Mouse (Mus musculus): ENCODE results near the gene Kif26b. TPM values are rescaled to one million over a fixed set of nuclear protein-coding genes. Genes with fewer than 3 reads are reported as not detected.

The Kif26b gene
- polyA plus RNA-seq, 1 experiment from 2014 or later, result 2.7 TPM

DNA sequence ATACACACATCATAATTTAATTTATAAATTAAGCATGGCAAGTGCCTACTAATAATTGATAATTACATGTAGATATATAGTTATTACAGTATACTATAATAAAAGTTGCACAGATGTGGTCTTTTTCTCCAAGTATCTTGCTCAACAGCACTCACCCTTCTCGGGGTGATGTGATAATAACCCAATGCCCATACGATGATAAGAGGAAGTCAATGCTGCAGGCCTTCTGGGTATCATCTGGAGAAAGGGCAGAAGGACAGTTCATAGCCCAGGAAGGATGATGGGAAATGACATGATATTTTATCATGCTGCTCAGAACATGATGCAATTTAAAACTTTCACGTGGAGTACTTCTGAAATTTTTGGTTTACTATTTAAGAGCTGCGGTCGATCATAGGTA, 214.9 kb downstream of the Kif26b start:
- no peaks in the 10 kb centered on the region for H3K4me1 ChIP-seq (replicated peaks; ENCODE audit: control insufficient read depth, insufficient read depth, low read length)
- DNase-seq (ENCODE audit: low spot score), result no peak
- H3K9me3 ChIP-seq (ENCODE audit: control insufficient read depth, low read length), result no peaks in the 10 kb centered on the region
- H3K4me3 ChIP-seq (ENCODE audit: low read depth, low read length), result no peak overlapping the region
- no peaks in the 10 kb centered on the region for H3K27me3 ChIP-seq (replicated peaks; ENCODE audit: control insufficient read depth, insufficient read depth, low read length)
- H3K27ac ChIP-seq (ENCODE audit: low read depth, low read length), result no peak overlapping the region
- WGBS, result 74% methylated on average over 5 of the region's 5 CpGs
- H3K36me3 ChIP-seq (ENCODE audit: control insufficient read depth, insufficient read depth, low read length), result no peaks in the 10 kb centered on the region
- no peak overlapping the region for H3K9ac ChIP-seq (ENCODE audit: low read depth, low read length)
- no peak overlapping the region for H3K4me2 ChIP-seq
- no peak; the same call in 1 of the 2 replicates for ATAC-seq (replicated peaks; ENCODE audit: low FRiP score)

- H3K27me3 ChIP-seq (replicated peaks; ENCODE audit: control insufficient read depth, insufficient read depth, low read length), result no peaks in the 10 kb centered on the region
- H3K4me2 ChIP-seq, result no peak overlapping the region
- ATAC-seq (replicated peaks; ENCODE audit: low FRiP score) (no peak), DNase-seq (ENCODE audit: low spot score) (no peak)
- 64% methylated on average over 7 of the region's 7 CpGs for WGBS
- no peak overlapping the region for H3K4me3 ChIP-seq (ENCODE audit: low read depth, low read length)
- H3K9me3 ChIP-seq (ENCODE audit: control insufficient read depth, low read length), result no peaks in the 10 kb centered on the region
- H3K27ac ChIP-seq (ENCODE audit: low read depth, low read length), result no peak overlapping the region
- H3K4me1 ChIP-seq (replicated peaks; ENCODE audit: control insufficient read depth, insufficient read depth, low read length), result no peaks in the 10 kb centered on the region
- H3K9ac ChIP-seq (ENCODE audit: low read depth, low read length), result no peak overlapping the region
- no peaks in the 10 kb centered on the region for H3K36me3 ChIP-seq (ENCODE audit: control insufficient read depth, insufficient read depth, low read length)
Measured at GRCm38 (mm10) chr1:178744526-178744925, 215.6 kb downstream of the Kif26b start.

GRCm38 (mm10) chr1:178744961-178745360, 216.0 kb downstream of the Kif26b start:
- WGBS, result 82% methylated on average over 6 of the region's 6 CpGs
- H3K36me3 ChIP-seq (ENCODE audit: control insufficient read depth, insufficient read depth, low read length), result no peaks in the 10 kb centered on the region
- no peak overlapping the region for H3K4me2 ChIP-seq
- no peak overlapping the region for H3K27ac ChIP-seq (ENCODE audit: low read depth, low read length)
- no peak overlapping the region for H3K9ac ChIP-seq (ENCODE audit: low read depth, low read length)
- H3K4me3 ChIP-seq (ENCODE audit: low read depth, low read length), result no peak overlapping the region
- no peaks in the 10 kb centered on the region for H3K27me3 ChIP-seq (replicated peaks; ENCODE audit: control insufficient read depth, insufficient read depth, low read length)
- H3K9me3 ChIP-seq (ENCODE audit: control insufficient read depth, low read length), result no peaks in the 10 kb centered on the region
- DNase-seq (ENCODE audit: low spot score) (no peak), ATAC-seq (replicated peaks; ENCODE audit: low FRiP score) (no peak)
- no peaks in the 10 kb centered on the region for H3K4me1 ChIP-seq (replicated peaks; ENCODE audit: control insufficient read depth, insufficient read depth, low read length)

GRCm38 (mm10) chr1:178745471-178745870, 216.5 kb downstream of the Kif26b start:
- Histone ChIP-seq H3K4me3 (ENCODE audit: low read depth, low read length) (no peak overlapping the region), H3K36me3 (ENCODE audit: control insufficient read depth, insufficient read depth, low read length) (no peaks in the 10 kb centered on the region), H3K27me3 (replicated peaks; ENCODE audit: control insufficient read depth, insufficient read depth, low read length) (no peaks in the 10 kb centered on the region), H3K27ac (ENCODE audit: low read depth, low read length) (no peak overlapping the region), H3K9me3 (ENCODE audit: control insufficient read depth, low read length) (no peaks in the 10 kb centered on the region), H3K4me1 (replicated peaks; ENCODE audit: control insufficient read depth, insufficient read depth, low read length) (no peaks in the 10 kb centered on the region), H3K4me2 (no peak overlapping the region), H3K9ac (ENCODE audit: low read depth, low read length) (no peak overlapping the region)
- 72% methylated on average over 6 of the region's 6 CpGs for WGBS
- no peak for ATAC-seq (replicated peaks; ENCODE audit: low FRiP score)
- no peak for DNase-seq (ENCODE audit: low spot score)

GRCm38 (mm10) chr1:178747279-178748221, 218.6 kb downstream of the Kif26b start:
- H3K36me3 ChIP-seq (ENCODE audit: control insufficient read depth, insufficient read depth, low read length), result no peaks in the 10 kb centered on the region
- H3K4me3 ChIP-seq (ENCODE audit: low read depth, low read length), result no peak overlapping the region
- no peaks in the 10 kb centered on the region for H3K9me3 ChIP-seq (ENCODE audit: control insufficient read depth, low read length)

GRCm38 (mm10) chr1:178748222-178748600, 219.3 kb downstream of the Kif26b start:
- no peak overlapping the region for H3K4me3 ChIP-seq (ENCODE audit: low read depth, low read length)
- no peak overlapping the region for H3K9ac ChIP-seq (ENCODE audit: low read depth, low read length)
- ATAC-seq (replicated peaks; ENCODE audit: low FRiP score), result no peak
- H3K4me1 ChIP-seq (replicated peaks; ENCODE audit: control insufficient read depth, insufficient read depth, low read length), result no peaks in the 10 kb centered on the region
- H3K9me3 ChIP-seq (ENCODE audit: control insufficient read depth, low read length), result no peaks in the 10 kb centered on the region
- WGBS, result 75% methylated on average over 7 of the region's 7 CpGs
- no peak overlapping the region for H3K4me2 ChIP-seq
- no peaks in the 10 kb centered on the region for H3K27me3 ChIP-seq (replicated peaks; ENCODE audit: control insufficient read depth, insufficient read depth, low read length)
- H3K27ac ChIP-seq (ENCODE audit: low read depth, low read length), result no peak overlapping the region
- no peak for DNase-seq (ENCODE audit: low spot score)
- no peaks in the 10 kb centered on the region for H3K36me3 ChIP-seq (ENCODE audit: control insufficient read depth, insufficient read depth, low read length)

More at GRCm38 (mm10) chr1:178747279-178748221, 218.6 kb downstream of the Kif26b start:
- no peaks in the 10 kb centered on the region for H3K27me3 ChIP-seq (replicated peaks; ENCODE audit: control insufficient read depth, insufficient read depth, low read length)
- WGBS, result 81% methylated on average over 13 of the region's 13 CpGs
- H3K9ac ChIP-seq (ENCODE audit: low read depth, low read length), result no peak overlapping the region
- no peak overlapping the region for H3K27ac ChIP-seq (ENCODE audit: low read depth, low read length)
- ATAC-seq (replicated peaks; ENCODE audit: low FRiP score) (no peak), DNase-seq (ENCODE audit: low spot score) (no peak)
- H3K4me1 ChIP-seq (replicated peaks; ENCODE audit: control insufficient read depth, insufficient read depth, low read length), result no peaks in the 10 kb centered on the region
- H3K4me2 ChIP-seq, result no peak overlapping the region

- DNase-seq (ENCODE audit: low spot score) (no peak), ATAC-seq (replicated peaks; ENCODE audit: low FRiP score) (no peak)
- no peaks in the 10 kb centered on the region for H3K9me3 ChIP-seq (ENCODE audit: control insufficient read depth, low read length)
- no peak overlapping the region for H3K4me3 ChIP-seq (ENCODE audit: low read depth, low read length)
- no peaks in the 10 kb centered on the region for H3K4me1 ChIP-seq (replicated peaks; ENCODE audit: control insufficient read depth, insufficient read depth, low read length)
- no peak overlapping the region for H3K4me2 ChIP-seq
- H3K9ac ChIP-seq (ENCODE audit: low read depth, low read length), result no peak overlapping the region
- no peaks in the 10 kb centered on the region for H3K27me3 ChIP-seq (replicated peaks; ENCODE audit: control insufficient read depth, insufficient read depth, low read length)
- H3K36me3 ChIP-seq (ENCODE audit: control insufficient read depth, insufficient read depth, low read length), result no peaks in the 10 kb centered on the region
- 74% methylated on average over 1 of the region's 1 CpGs for WGBS
- no peak overlapping the region for H3K27ac ChIP-seq (ENCODE audit: low read depth, low read length)
Measured at GRCm38 (mm10) chr1:178748617-178749016, 219.7 kb downstream of the Kif26b start.

DNA sequence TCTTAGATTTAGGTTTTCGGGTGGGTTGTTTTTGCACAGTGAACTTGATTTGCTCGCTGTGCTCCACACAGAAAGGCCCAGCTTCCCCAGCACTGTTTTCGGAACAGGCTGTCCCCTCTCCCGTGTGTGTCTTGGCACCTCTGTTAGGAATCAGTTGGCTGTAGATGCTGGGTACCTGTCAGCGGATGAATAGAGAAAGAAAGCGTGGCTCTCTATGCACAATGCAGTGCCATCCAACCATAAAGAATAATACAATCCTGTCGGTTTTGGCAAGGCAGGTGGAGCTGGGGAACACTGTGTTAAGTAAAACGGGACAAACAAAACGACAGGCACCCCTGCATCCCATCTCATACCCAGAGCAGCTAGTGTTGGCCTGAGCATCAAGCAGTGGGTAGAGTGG, 220.9 kb downstream of the Kif26b start:
- 85% methylated on average over 9 of the region's 9 CpGs for WGBS
- H3K4me1 ChIP-seq (replicated peaks; ENCODE audit: control insufficient read depth, insufficient read depth, low read length), result no peaks in the 10 kb centered on the region
- H3K4me3 ChIP-seq (ENCODE audit: low read depth, low read length), result no peak overlapping the region
- H3K36me3 ChIP-seq (ENCODE audit: control insufficient read depth, insufficient read depth, low read length), result no peaks in the 10 kb centered on the region
- H3K9ac ChIP-seq (ENCODE audit: low read depth, low read length), result no peak overlapping the region
- no peak overlapping the region for H3K27ac ChIP-seq (ENCODE audit: low read depth, low read length)
- H3K27me3 ChIP-seq (replicated peaks; ENCODE audit: control insufficient read depth, insufficient read depth, low read length), result no peaks in the 10 kb centered on the region
- no peak for DNase-seq (ENCODE audit: low spot score)
- no peak overlapping the region for H3K4me2 ChIP-seq
- no peaks in the 10 kb centered on the region for H3K9me3 ChIP-seq (ENCODE audit: control insufficient read depth, low read length)
- ATAC-seq (replicated peaks; ENCODE audit: low FRiP score), result no peak

DNA sequence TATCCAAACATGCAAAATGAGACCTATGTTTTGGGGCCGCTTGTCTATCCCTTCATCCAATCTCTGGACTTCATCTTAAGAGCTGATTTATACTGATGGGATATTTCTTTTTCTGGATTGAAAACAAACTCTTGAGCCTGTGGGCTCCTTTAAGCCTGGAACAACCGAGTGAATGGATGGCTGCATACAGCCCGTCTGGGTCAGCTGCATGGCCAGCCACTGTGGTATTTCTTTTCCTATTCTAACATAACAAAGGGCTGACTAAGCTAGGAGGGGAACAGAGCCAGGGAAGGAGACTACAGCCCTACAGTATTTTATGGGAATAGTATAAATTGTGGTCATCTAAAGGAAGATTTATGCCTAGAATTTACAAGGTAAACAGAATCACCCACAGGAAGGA, 229.5 kb downstream of the Kif26b start:
- no peak overlapping the region for H3K9ac ChIP-seq (ENCODE audit: low read depth, low read length)
- no peak overlapping the region for H3K27ac ChIP-seq (ENCODE audit: low read depth, low read length)
- no peak overlapping the region for H3K4me3 ChIP-seq (ENCODE audit: low read depth, low read length)
- H3K27me3 ChIP-seq (replicated peaks; ENCODE audit: control insufficient read depth, insufficient read depth, low read length), result no peaks in the 10 kb centered on the region
- DNase-seq (ENCODE audit: low spot score) (no peak), ATAC-seq (replicated peaks; ENCODE audit: low FRiP score) (no peak)
- no peak overlapping the region for H3K4me2 ChIP-seq
- H3K9me3 ChIP-seq (ENCODE audit: control insufficient read depth, low read length), result no peaks in the 10 kb centered on the region
- 68% methylated on average over 3 of the region's 3 CpGs for WGBS
- no peaks in the 10 kb centered on the region for H3K36me3 ChIP-seq (ENCODE audit: control insufficient read depth, insufficient read depth, low read length)
- H3K4me1 ChIP-seq (replicated peaks; ENCODE audit: control insufficient read depth, insufficient read depth, low read length), result no peaks in the 10 kb centered on the region

All from liver, embryonic 11.5 days (tissue).